Mouse (Mus musculus): ENCODE measurements around the gene Bank1.

Bank1 gene

GRCm38 (mm10) chr3:136252820-136253219 is 73.0 kb downstream of the Bank1 start:
- no peak for DNase-seq (ENCODE audit: low spot score)

DNA sequence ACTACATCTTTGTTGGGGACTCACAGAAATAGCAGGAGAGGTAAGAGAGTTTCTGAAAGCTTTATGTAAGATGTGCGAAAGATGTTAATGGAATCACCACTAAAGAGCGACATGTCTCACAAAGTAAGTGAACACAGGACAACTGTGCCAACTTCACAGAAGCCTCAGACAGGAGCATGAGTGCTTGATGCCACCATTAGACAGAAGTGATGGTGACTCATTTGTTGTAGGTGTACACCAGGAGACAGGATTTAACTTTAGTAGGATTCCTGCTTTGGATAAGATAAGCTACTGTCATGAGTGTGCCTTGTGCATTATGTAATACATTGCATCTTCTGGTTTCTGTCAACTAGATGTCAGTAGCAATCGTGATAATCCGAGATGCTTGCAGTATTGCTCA is 74.3 kb downstream of the Bank1 start:
- no peak for DNase-seq (ENCODE audit: low spot score)

- no peak for DNase-seq (ENCODE audit: low spot score)
These were observed 78.5 kb downstream of the Bank1 start for GRCm38 (mm10) chr3:136247331-136247730.

DNA sequence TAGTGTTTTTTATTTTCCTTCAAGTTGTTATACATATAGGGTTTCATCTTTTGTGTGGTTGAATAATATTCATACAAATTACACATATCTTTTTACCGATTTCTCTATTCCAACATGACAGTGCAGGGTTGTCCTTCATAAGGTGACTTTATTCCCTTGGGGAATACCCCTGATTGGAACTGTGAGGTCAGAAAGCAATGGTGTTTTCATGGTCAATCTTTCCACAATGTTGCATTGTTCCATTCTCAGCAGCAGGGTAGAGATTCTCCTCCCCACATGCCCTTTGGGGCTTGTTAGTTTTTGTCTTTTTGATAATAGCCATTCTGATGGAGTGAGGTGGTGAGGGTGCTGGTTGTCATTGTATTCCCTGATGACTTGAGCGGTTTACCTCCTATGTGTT is 80.9 kb downstream of the Bank1 start:
- DNase-seq (ENCODE audit: low spot score): no peak

GRCm38 (mm10) chr3:136238790-136239189 is 87.1 kb downstream of the Bank1 start:
- DNase-seq (ENCODE audit: low spot score): no peak

- no peak for DNase-seq (ENCODE audit: low spot score)
These were observed 92.4 kb downstream of the Bank1 start for GRCm38 (mm10) chr3:136233507-136233906.

DNA sequence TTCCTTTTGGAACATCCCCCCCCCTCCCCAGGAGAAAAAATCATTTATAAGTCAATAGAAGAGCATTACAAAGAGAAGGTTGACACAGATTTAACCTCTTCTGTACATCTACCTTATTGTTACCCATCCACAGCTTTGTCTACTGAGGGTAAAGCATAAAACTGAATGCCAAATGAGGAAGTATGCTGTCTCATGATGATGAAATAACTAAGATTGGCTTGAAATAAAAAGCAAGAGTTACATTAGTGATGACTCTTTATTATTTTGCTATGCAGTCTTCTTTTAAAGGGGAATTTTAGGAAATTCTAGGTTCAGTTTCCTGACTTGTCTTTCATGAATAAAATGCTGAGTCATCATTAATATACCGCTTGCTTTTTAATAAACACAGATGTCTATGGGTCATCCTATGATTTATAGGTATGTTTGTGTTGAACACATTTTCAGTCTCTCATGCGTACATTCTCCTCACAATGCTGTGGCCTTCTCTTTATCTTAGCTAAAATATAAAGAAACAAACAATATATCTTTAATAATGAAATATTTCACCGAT is 95.2 kb downstream of the Bank1 start:
- DNase-seq (ENCODE audit: low spot score): no peak

GRCm38 (mm10) chr3:136189661-136190228 is 136.1 kb downstream of the Bank1 start:
- DNase-seq (ENCODE audit: low spot score): no peak

- no peak for DNase-seq (ENCODE audit: low spot score)
These were observed 139.2 kb downstream of the Bank1 start for GRCm38 (mm10) chr3:136186548-136187113.

DNA sequence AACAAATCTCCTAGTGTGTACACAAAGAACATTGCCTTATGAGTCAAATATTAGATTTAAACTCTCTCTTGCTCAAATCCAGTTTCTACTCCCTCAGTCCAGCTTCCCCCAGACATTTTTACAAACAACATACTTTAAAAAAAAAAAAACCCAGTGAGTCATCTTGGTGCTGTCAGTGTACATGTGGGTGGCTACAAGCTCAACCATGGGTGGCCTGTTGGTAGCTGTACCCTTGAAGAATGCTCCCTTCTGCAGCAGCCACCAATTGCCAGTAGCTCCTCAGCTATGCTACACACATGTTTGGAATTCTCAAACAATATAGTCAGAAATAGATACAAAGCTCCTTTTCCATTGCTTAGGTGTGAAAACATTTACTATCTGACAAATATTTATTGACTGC is 154.2 kb downstream of the Bank1 start:
- no peak for DNase-seq (ENCODE audit: low spot score)

GRCm38 (mm10) chr3:136168071-136168470 is 157.8 kb downstream of the Bank1 start:
- DNase-seq (ENCODE audit: low spot score): no peak

GRCm38 (mm10) chr3:136166671-136167070 is 159.2 kb downstream of the Bank1 start:
- no peak for DNase-seq (ENCODE audit: low spot score)

DNA sequence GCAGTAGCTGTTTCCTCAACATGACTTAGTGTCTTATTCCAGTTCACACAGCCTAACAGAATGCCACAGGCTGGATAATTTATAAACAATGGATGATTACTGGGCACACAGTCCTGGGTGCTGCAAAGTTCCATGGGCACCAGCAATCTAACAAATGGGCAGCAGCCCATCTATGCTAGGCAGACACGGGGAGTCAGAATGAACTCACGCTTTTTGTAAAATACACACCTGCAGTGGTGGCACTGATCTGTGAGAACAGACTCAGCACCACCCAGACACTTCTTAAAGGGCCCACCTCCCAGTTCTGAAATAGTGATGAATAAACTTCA is 159.9 kb downstream of the Bank1 start:
- DNase-seq (ENCODE audit: low spot score): no peak

DNA sequence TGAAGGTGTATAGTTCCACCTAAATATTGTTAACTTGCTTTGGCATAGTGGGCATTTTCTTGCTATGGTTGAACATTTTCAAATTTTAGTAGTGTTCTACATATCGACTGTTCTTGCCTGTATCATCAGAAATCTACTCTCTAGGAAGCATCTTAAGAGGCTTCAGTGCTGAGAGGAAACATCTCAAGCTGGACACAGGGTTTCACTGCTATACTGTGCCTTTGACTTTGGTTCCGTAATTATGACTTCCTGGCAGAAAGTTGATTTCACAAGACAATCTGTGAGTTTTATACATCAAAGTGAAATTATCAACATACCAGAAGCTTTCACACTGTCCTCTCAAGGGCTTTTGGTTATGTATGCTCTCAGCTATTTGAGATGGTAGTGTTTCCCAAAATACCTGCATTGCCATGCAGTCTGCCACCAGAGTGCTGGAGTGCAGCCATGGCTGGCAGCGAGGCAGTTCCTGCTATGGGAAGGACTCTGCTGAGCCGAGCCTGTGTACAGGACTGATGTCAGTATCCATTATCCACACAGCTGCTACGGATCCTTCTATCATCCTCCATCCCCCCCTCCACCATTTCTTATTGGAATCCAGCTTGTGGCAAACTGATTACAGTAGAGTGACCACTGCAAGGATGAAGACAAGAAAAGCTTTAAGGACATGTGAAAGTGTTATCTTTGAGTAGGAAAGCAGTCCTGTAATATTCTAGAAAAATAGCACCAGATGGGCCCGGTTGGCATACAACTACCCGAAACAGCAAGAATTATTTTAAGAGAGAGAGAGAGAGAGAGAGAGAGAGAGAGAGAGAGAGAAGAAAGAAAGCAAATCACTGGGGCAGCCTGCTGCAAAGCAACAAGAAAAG is 160.5 kb downstream of the Bank1 start:
- no peak for DNase-seq (ENCODE audit: low spot score)

DNA sequence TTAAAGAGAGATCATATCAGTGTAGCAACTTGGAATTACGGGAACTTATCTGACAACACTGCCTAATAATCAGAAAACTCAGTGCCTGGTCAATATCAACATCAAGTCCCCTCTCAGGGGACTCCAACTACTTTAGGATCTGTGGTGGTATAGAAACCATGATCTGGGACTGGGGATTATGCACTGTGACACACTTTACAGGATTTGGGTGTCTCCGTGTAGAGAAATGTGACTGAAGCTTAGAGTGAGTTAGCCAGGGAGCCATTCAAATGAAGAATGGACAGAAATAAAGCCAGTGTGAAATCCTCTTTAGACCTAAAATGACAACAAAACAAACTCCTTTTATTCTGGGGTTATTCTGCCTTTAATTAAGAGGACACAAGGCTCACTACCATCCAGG is 167.8 kb downstream of the Bank1 start:
- no peak for DNase-seq (ENCODE audit: low spot score)

DNA sequence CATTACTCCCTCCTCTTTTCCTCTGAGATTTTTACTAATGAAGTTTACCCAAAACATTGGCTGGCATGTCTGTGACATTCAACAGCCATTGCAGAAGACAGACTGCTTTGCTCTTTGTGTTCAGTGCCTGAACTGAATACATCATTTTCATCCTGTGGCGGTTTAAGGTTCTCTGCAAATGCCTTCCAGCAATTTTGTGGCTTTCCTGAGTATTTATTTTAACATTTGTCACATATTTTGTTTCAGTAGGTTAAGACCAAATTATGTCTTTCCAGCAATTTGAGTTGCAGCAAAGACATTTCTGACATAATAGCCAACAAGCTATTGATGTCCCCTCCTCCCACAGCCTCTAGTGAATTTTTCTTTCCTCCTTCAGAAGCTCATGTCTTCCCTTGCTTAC is 170.3 kb downstream of the Bank1 start:
- no peak for DNase-seq (ENCODE audit: low spot score)

GRCm38 (mm10) chr3:136150886-136151285 is 175.0 kb downstream of the Bank1 start:
- DNase-seq (ENCODE audit: low spot score): no peak

DNA sequence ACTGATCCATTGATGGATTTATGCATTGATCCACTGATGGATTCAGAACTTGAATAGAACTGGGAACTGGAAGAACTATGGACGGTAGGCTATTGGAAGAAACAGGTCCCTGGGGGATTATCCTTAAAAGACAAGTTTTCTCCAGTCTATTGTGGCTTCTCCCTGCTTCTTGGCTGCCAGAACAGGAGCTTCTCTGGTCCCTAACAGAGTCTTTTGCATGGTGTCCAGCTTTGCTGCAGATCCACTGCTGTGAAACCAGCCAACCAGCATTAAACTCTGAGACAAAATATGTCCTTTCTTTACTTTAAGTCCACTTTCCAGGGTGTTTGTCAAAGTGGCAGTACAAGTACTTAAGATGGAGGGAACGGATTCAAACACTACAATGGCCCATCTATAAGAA is 178.7 kb downstream of the Bank1 start:
- DNase-seq (ENCODE audit: low spot score): no peak

DNA sequence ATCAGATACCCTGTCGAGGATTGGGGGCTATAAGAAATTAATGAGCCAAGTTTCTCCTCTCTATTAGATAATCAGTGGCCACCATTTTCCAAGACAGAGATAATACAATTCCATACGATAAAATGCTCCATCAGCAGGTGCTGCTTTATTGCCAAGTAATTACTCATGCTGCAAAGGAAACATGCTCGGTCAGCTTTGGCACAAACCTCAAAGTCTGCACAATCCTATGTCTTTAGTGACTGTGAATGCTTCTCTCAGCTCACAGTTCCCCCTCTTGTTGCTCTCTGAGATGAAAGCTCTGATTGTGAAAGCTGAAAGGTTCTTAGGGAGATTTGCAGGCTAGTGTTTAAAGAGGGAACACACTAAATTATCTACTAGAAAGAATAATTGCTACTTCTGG is 193.9 kb downstream of the Bank1 start:
- DNase-seq (ENCODE audit: low spot score): no peak

DNA sequence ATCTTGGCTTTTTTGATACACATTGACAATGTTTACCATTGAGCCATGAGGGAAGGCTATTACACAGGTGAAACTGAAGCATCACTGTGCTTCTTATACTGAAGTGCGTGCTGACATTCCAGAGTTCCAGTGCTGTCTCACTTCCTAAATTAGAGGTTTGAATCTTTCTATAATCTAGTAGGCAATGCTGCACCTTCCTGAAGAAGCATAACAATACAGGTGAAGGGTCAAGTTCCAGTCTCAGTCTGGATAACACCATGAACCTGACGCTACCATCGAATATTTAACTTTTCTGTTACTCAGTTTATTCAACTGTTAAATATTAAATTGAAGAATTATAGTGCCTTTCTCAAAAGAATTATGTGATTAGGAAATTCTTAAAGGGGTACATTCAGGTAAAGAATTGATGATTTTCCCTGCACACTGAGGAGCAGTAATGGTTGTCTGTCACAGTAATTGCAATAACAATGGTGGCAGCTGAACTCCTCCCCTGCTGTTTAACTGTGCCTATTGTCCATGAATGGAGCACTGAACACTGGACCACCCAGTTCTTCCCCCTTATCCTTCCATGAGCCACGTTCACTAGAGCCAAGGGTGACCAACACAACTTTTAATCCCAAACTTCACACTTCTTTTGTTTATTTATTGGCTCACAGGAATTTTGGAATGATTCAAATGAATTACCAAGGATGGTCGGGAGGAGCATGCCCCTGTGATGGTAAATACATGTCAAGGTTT is 210.2 kb downstream of the Bank1 start:
- no peak for DNase-seq (ENCODE audit: low spot score)

DNA sequence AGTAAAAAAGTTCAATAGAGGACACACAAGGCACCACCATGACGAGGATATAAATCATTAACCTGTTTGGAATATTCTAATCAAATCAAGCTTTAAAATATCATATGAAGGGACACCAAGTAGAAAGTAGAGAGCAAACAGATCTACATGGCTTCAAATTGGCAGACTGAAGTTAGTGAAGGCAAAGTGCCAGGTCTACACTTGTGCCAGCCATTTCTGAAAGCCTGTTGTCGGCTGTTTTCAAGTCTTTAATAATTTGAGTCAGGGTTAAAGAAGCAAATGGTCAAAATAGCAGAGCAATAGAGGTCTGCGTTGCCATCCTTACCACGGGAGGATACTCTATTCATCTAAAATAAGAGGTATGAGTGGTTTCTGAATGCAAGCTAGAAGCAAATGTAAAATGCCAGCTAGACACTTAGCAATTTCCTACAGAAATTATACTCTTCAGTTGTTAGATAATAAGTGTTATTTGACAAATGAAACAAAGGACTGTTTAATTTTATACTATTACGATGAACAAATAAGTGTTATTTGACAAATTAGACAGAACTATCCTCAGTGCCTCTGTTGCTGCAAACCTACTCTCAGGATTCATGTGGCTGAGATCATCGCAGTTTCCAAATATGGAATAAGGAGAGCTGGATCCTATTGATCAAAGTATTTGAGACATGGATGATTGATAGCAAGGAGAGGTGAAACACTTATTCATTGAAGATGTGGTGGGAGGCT is 216.3 kb downstream of the Bank1 start:
- no peak for DNase-seq (ENCODE audit: low spot score)

- no peak for DNase-seq (ENCODE audit: low spot score)
These were observed 219.4 kb downstream of the Bank1 start for GRCm38 (mm10) chr3:136106452-136106851.
